Comparison of ENCODE assay signal across 28 mouse cellular contexts in the genomic region with DNA sequence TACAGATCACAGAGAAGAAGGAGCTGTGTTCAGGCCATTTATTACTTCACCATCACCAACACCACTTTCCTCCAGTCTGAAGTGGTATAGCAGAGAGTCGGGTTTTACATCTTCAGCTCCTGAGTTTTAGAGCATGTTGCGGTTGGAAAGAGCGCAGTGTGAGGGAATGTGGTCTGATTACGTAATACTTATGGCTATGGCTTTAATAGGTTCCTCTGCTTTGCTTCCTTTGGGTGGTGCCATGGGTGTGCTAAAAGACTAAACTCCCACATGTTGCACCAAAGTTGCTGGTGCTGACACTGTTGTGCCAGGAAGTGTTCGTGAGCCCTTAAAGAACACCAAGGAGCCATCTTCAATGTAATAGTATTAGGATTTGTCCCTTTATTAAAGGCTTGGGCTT. TPM values are rescaled to one million over a fixed set of nuclear protein-coding genes. Genes with fewer than 3 reads are reported as not detected.
"Had no signal": no experiment of that assay in that cellular context is flagged by ENCODE, and none has a peak within 500 bp of the region (broad histone marks: within the 10 kb centered on the region; RNA-seq: fewer than 3 reads in every experiment).

No protein-coding gene starts in this region.

- DNase-seq: gastrocnemius, postnatal 14 days; gastrocnemius, postnatal 36 days; heart, adult 18-20 months; heart, postnatal 14 days; heart, postnatal 36 days; kidney, adult 11 months; kidney, adult 2 months; kidney, adult 9 months; kidney, postnatal 14 days; kidney, postnatal 36 days; layer of hippocampus, adult 9-11 months; layer of hippocampus, postnatal 36 days; left cerebral cortex, postnatal 4 days had no signal

- ATAC-seq: hindbrain, postnatal 0 days; intestine, embryonic 16.5 days; liver, embryonic 12.5 days had no signal

RNA-seq across cellular contexts. Expression of gene Gm9999, which starts 55.1 kb away (rescaled TPM):
- total RNA-seq: gastrocnemius, adult 18-20 months; gastrocnemius, adult 8-10 months; gastrocnemius, postnatal 14 days; gastrocnemius, postnatal 36 days; heart, adult 18-20 months; heart, adult 8-10 months; heart, postnatal 14 days; heart, postnatal 36 days; hematopoietic stem cell, adult 5-6 weeks; hindbrain, postnatal 0 days; layer of hippocampus, adult 18-20 months; layer of hippocampus, adult 8-10 months; layer of hippocampus, postnatal 14 days; layer of hippocampus, postnatal 36 days; left cerebral cortex, adult 18-20 months; left cerebral cortex, adult 8-10 months; left cerebral cortex, postnatal 10 days; left cerebral cortex, postnatal 25 days; left cerebral cortex, postnatal 4 days; liver, adult 2 months had no signal
